Comparison of ENCODE assay signal across 9 mouse cellular contexts in genomic region chr2:152412526-152413157, GRCm38 (mm10). TPM values are rescaled to one million over a fixed set of nuclear protein-coding genes. Genes with fewer than 3 reads are reported as not detected.
DNase-seq lines count a peak whose midpoint lies in the region; ATAC-seq and TF ChIP-seq lines count a peak whose summit lies in the region.
"Had no signal": no experiment of that assay in that cellular context is flagged by ENCODE, and none has a peak within 500 bp of the region (broad histone marks: within the 10 kb centered on the region; RNA-seq: fewer than 3 reads in every experiment).

No protein-coding gene starts in this region.

- no peaks in the 10 kb centered on the region for H3K27me3 ChIP-seq in heart, embryonic 10.5 days (ENCODE audit: insufficient read depth, poor library complexity, severe bottlenecking)
- H3K27me3 ChIP-seq in heart, adult 2 months (ENCODE audit: control insufficient read depth, insufficient read depth, low read length) = no peaks in the 10 kb centered on the region
- H3K27me3 ChIP-seq in hindbrain, embryonic 16.5 days (replicated peaks; ENCODE audit: control insufficient read depth, insufficient read depth, low read length) = no peaks in the 10 kb centered on the region
- H3K27me3 ChIP-seq in midbrain, embryonic 14.5 days (ENCODE audit: control insufficient read depth, insufficient read depth, low read length) = no peaks in the 10 kb centered on the region

- TF ChIP-seq POLR2A in heart, adult 2 months (IDR thresholded peaks at IDR 0.05; ENCODE audit: insufficient read depth, low read depth, low read length) = no peak

- WGBS in heart, embryonic 10.5 days = 3% methylated on average over 15 of the region's 15 CpGs
- WGBS in heart, adult 2 months = 28% methylated on average over 15 of the region's 15 CpGs
- 3% methylated on average over 15 of the region's 15 CpGs for WGBS in hindbrain, embryonic 16.5 days
- WGBS in midbrain, embryonic 14.5 days = under 1% methylated on average over 15 of the region's 15 CpGs

- peak overlapping the region; percentile 80 for H3K4me2 ChIP-seq in hindbrain, embryonic 16.5 days (ENCODE audit: low read length)
- peak overlapping the region; percentile 79 for H3K4me2 ChIP-seq in midbrain, embryonic 14.5 days (ENCODE audit: low read length)

- H3K27ac ChIP-seq in heart, embryonic 10.5 days = peak overlapping the region; percentile 100
- H3K27ac ChIP-seq in heart, adult 2 months = no peak overlapping the region
- peak overlapping the region; percentile 61; the same call in 1 of the 2 replicates for H3K27ac ChIP-seq in hindbrain, embryonic 16.5 days (ENCODE audit: low read depth, low read length)
- peak overlapping the region; percentile 63 for H3K27ac ChIP-seq in midbrain, embryonic 14.5 days (replicated peaks; ENCODE audit: low read depth, low read length)

- peaks cover 34% of the 10 kb centered on the region for H3K4me1 ChIP-seq in heart, embryonic 10.5 days
- peaks cover 8% of the 10 kb centered on the region for H3K4me1 ChIP-seq in heart, adult 2 months (ENCODE audit: control insufficient read depth, insufficient read depth, low read length)
- H3K4me1 ChIP-seq in hindbrain, embryonic 16.5 days (ENCODE audit: control insufficient read depth, insufficient read depth, low read depth, low read length) = peaks cover 35% of the 10 kb centered on the region
- peaks cover 37% of the 10 kb centered on the region for H3K4me1 ChIP-seq in midbrain, embryonic 14.5 days (ENCODE audit: control insufficient read depth, insufficient read depth, low read length)

- DNase-seq in heart, embryonic 10.5 days (ENCODE audit: low spot score) = no peak
- no peak for DNase-seq in heart, adult 2 months
- DNase-seq in embryo, embryonic 10 days (ENCODE audit: low spot score) = peak; percentile 43
- DNase-seq in midbrain, embryonic 14.5 days = peak; percentile 64
- no peak for DNase-seq in spleen, adult 12 weeks (ENCODE audit: low spot score)
- no peak for DNase-seq in gastrocnemius, postnatal 14 days

- peaks cover 4% of the 10 kb centered on the region; the same call in 1 of the 2 replicates for H3K9me3 ChIP-seq in heart, embryonic 10.5 days
- H3K9me3 ChIP-seq in hindbrain, embryonic 16.5 days (ENCODE audit: control insufficient read depth, low read length) = no peaks in the 10 kb centered on the region
- 0 out of 2 replicates have a peak, but pooled peaks cover 5% of the 10 kb centered on the region for H3K9me3 ChIP-seq in midbrain, embryonic 14.5 days (ENCODE audit: control insufficient read depth, low read length)

- no peak for TF ChIP-seq CTCF in heart, adult 2 months (IDR thresholded peaks at IDR 0.05)

- intact Hi-C loops in heart, adult 2 months (cut with DNase I) = no loop called here
- intact Hi-C loops in gastrocnemius, postnatal 14 days (cut with DNase I; ENCODE audit: low total_unique reads) = no loop called here

- peak overlapping the region; percentile 97 for H3K4me3 ChIP-seq in heart, embryonic 10.5 days
- no peak overlapping the region; the same call in 1 of the 2 replicates for H3K4me3 ChIP-seq in heart, adult 2 months
- peak overlapping the region; percentile 86 for H3K4me3 ChIP-seq in hindbrain, embryonic 16.5 days (ENCODE audit: low read length)
- peak overlapping the region; percentile 88 for H3K4me3 ChIP-seq in midbrain, embryonic 14.5 days (replicated peaks; ENCODE audit: low read depth, low read length)

- TF ChIP-seq EP300 in heart, adult 2 months (IDR thresholded peaks at IDR 0.05; ENCODE audit: insufficient read depth, low read depth, low read length) = no peak

- no peak for ATAC-seq in hindbrain, embryonic 16.5 days
- ATAC-seq in midbrain, embryonic 14.5 days (ENCODE audit: low FRiP score, low TSS enrichment) = no peak
- no peak for ATAC-seq in megakaryocyte, adult 5-6 weeks (ENCODE audit: poor library complexity, severe bottlenecking)

- H3K79me2 ChIP-seq in heart, adult 2 months (replicated peaks; ENCODE audit: control insufficient read depth, insufficient read depth, low read length) = no peaks in the 10 kb centered on the region

- H3K9ac ChIP-seq in heart, adult 2 months (ENCODE audit: low read depth, low read length) = no peak overlapping the region
- peak overlapping the region; percentile 83 for H3K9ac ChIP-seq in hindbrain, embryonic 16.5 days (ENCODE audit: low read depth, low read length)
- peak overlapping the region; percentile 98 for H3K9ac ChIP-seq in midbrain, embryonic 14.5 days (replicated peaks; ENCODE audit: low read length)

- peaks cover 3% of the 10 kb centered on the region; the same call in 1 of the 2 replicates for H3K36me3 ChIP-seq in heart, embryonic 10.5 days
- no peaks in the 10 kb centered on the region for H3K36me3 ChIP-seq in heart, adult 2 months (ENCODE audit: control insufficient read depth, insufficient read depth, low read length)
- H3K36me3 ChIP-seq in hindbrain, embryonic 16.5 days (ENCODE audit: control insufficient read depth, insufficient read depth, low read length) = no peaks in the 10 kb centered on the region
- no peaks in the 10 kb centered on the region for H3K36me3 ChIP-seq in midbrain, embryonic 14.5 days (ENCODE audit: control insufficient read depth, insufficient read depth, low read length)

RNA-seq across cellular contexts. Expression of gene Zcchc3, which starts 2.2 kb away (rescaled TPM):
- 50.6 and 71.3 TPM in 2 replicates for polyA plus RNA-seq in heart, embryonic 10.5 days (2016; fragmentation: Nextera tagmentation; extraction: Ambion mirVana)
- total RNA-seq in heart, adult 2 months (2021) = 1 to 10 TPM; 6.7 to 9.1 TPM
- 4.0 and 5.5 TPM in 2 replicates for polyA plus RNA-seq in heart, adult 2 months (2012; rRNA removed)
- polyA plus RNA-seq in hindbrain, embryonic 16.5 days (2015; fragmentation: Nextera tagmentation; extraction: Ambion mirVana) = 12.5 and 13.8 TPM in 2 replicates
- 18.0 and 19.3 TPM in 2 replicates for polyA plus RNA-seq in midbrain, embryonic 14.5 days (2014; fragmentation: Nextera tagmentation; extraction: Ambion mirVana)
- 1 to 10 TPM; 2.7 to 3.2 TPM for total RNA-seq in gastrocnemius, postnatal 14 days (2021)
- total RNA-seq in megakaryocyte, adult 5-6 weeks (2015) = 0.98 and 1.9 TPM in 2 replicates
- total RNA-seq in megakaryocyte, adult 5-6 weeks (2017) = 2.1 and 2.6 TPM in 2 replicates
- total RNA-seq: CH12.LX had no signal

RNA-seq across cellular contexts. Expression of gene 6820408C15Rik, which starts 2.7 kb away (rescaled TPM):
- polyA plus RNA-seq in heart, embryonic 10.5 days (2016; fragmentation: Nextera tagmentation; extraction: Ambion mirVana) = 1.2 and 1.4 TPM in 2 replicates
- total RNA-seq in heart, adult 2 months (2021) = 1 to 10 TPM; 1.5 to 2.4 TPM
- 2.5 and 4.0 TPM in 2 replicates for polyA plus RNA-seq in heart, adult 2 months (2012; rRNA removed)
- polyA plus RNA-seq in hindbrain, embryonic 16.5 days (2015; fragmentation: Nextera tagmentation; extraction: Ambion mirVana) = 3.1 and 4.1 TPM in 2 replicates
- 1.0 and 1.1 TPM in 2 replicates for polyA plus RNA-seq in midbrain, embryonic 14.5 days (2014; fragmentation: Nextera tagmentation; extraction: Ambion mirVana)
- not detected for total RNA-seq in gastrocnemius, postnatal 14 days (2021)
- total RNA-seq in megakaryocyte, adult 5-6 weeks (2015) = not detected in 2 replicates
- not detected in 2 replicates for total RNA-seq in megakaryocyte, adult 5-6 weeks (2017)
- total RNA-seq: CH12.LX had no signal

RNA-seq across cellular contexts. Expression of gene Sox12, which starts 14.8 kb away (rescaled TPM):
- 6.7 and 10.5 TPM in 2 replicates for polyA plus RNA-seq in heart, embryonic 10.5 days (2016; fragmentation: Nextera tagmentation; extraction: Ambion mirVana)
- 1 to 10 TPM; 6.9 to 8.3 TPM for total RNA-seq in heart, adult 2 months (2021)
- 7.6 and 8.8 TPM in 2 replicates for polyA plus RNA-seq in heart, adult 2 months (2012; rRNA removed)
- 10.5 and 11.8 TPM in 2 replicates for polyA plus RNA-seq in hindbrain, embryonic 16.5 days (2015; fragmentation: Nextera tagmentation; extraction: Ambion mirVana)
- polyA plus RNA-seq in midbrain, embryonic 14.5 days (2014; fragmentation: Nextera tagmentation; extraction: Ambion mirVana) = 21.9 and 25.4 TPM in 2 replicates
- total RNA-seq in gastrocnemius, postnatal 14 days (2021) = 1 to 10 TPM; 2.9 to 4.3 TPM
- total RNA-seq in megakaryocyte, adult 5-6 weeks (2015) = 0.27 and 0.60 TPM in 2 replicates
- total RNA-seq in megakaryocyte, adult 5-6 weeks (2017) = 0.12 and 0.15 TPM in 2 replicates
- total RNA-seq: CH12.LX had no signal

RNA-seq across cellular contexts. Expression of gene Nrsn2, which starts 36.2 kb away (rescaled TPM):
- polyA plus RNA-seq in heart, embryonic 10.5 days (2016; fragmentation: Nextera tagmentation; extraction: Ambion mirVana) = 3.1 and 3.3 TPM in 2 replicates
- total RNA-seq in heart, adult 2 months (2021) = not detected
- polyA plus RNA-seq in heart, adult 2 months (2012; rRNA removed) = 0.31 TPM in 1 of 2 replicates, not detected in the other
- 72.0 and 74.0 TPM in 2 replicates for polyA plus RNA-seq in hindbrain, embryonic 16.5 days (2015; fragmentation: Nextera tagmentation; extraction: Ambion mirVana)
- polyA plus RNA-seq in midbrain, embryonic 14.5 days (2014; fragmentation: Nextera tagmentation; extraction: Ambion mirVana) = 40.1 and 49.0 TPM in 2 replicates
- total RNA-seq in gastrocnemius, postnatal 14 days (2021) = not detected
- not detected in 2 replicates for total RNA-seq in megakaryocyte, adult 5-6 weeks (2015)
- total RNA-seq in megakaryocyte, adult 5-6 weeks (2017) = not detected in 2 replicates
- total RNA-seq: CH12.LX had no signal

RNA-seq across cellular contexts. Expression of gene Defb23, which starts 51.8 kb away (rescaled TPM):
- polyA plus RNA-seq in heart, embryonic 10.5 days (2016; fragmentation: Nextera tagmentation; extraction: Ambion mirVana) = not detected in 2 replicates
- not detected for total RNA-seq in heart, adult 2 months (2021)
- polyA plus RNA-seq in heart, adult 2 months (2012; rRNA removed) = not detected in 2 replicates
- not detected in 2 replicates for polyA plus RNA-seq in hindbrain, embryonic 16.5 days (2015; fragmentation: Nextera tagmentation; extraction: Ambion mirVana)
- not detected in 2 replicates for polyA plus RNA-seq in midbrain, embryonic 14.5 days (2014; fragmentation: Nextera tagmentation; extraction: Ambion mirVana)
- total RNA-seq in gastrocnemius, postnatal 14 days (2021) = not detected
- not detected in 2 replicates for total RNA-seq in megakaryocyte, adult 5-6 weeks (2015)
- not detected in 2 replicates for total RNA-seq in megakaryocyte, adult 5-6 weeks (2017)
- total RNA-seq: CH12.LX had no signal

Comparison
In these comparisons a context has a peak if more than half of its experiments do, and no peak if none do; other contexts are left out.
1. DNase-seq: peak in embryo, embryonic 10 days (single experiment) and midbrain, embryonic 14.5 days (single experiment); none in heart, embryonic 10.5 days (single experiment), heart, adult 2 months (0 of 2), spleen, adult 12 weeks (single experiment) and gastrocnemius, postnatal 14 days (single experiment).